Mouse (Mus musculus): ENCODE measurements at regions not wholly inside any gene's neighbourhood (a gene's known extent, or its start where the extent isn't known, plus 50 kb on each side); places are given as distances from the start of the nearest gene placed in this dataset.

- intact Hi-C loops (cut with DNase I) = no loop called here
- no peak for DNase-seq
Measured at GRCm38 (mm10) chr4:100726496-100726895, 50.0 kb upstream of the Cachd1 start.

Data from gastrocnemius, postnatal 36 days (tissue).